Mouse (Mus musculus): ENCODE measurements at regions not wholly inside any gene's neighbourhood (a gene's known extent, or its start where the extent isn't known, plus 50 kb on each side); places are given as distances from the start of the nearest gene placed in this dataset.

- Histone ChIP-seq H3K27ac (no peak overlapping the region), H3K4me1 (no peaks in the 10 kb centered on the region), H3K9ac (no peak overlapping the region), H3K9me3 (no peaks in the 10 kb centered on the region), H3K27me3 (replicated peaks) (no peaks in the 10 kb centered on the region), H3K36me3 (replicated peaks) (no peaks in the 10 kb centered on the region), H3K4me2 (no peak overlapping the region), H3K4me3 (no peak overlapping the region)
- no peak for ATAC-seq (replicated peaks)
- WGBS = 74% methylated on average over 7 of the region's 7 CpGs
These were observed 101.8 kb downstream of the Vgll3 start for GRCm38 (mm10) chr16:65916831-65917230.

- no peaks in the 10 kb centered on the region for H3K9me3 ChIP-seq
- H3K4me3 ChIP-seq = no peak overlapping the region
- 86% methylated on average over 1 of the region's 1 CpGs for WGBS
These were observed 110.9 kb downstream of the Vgll3 start for GRCm38 (mm10) chr16:65925986-65926385.

DNA sequence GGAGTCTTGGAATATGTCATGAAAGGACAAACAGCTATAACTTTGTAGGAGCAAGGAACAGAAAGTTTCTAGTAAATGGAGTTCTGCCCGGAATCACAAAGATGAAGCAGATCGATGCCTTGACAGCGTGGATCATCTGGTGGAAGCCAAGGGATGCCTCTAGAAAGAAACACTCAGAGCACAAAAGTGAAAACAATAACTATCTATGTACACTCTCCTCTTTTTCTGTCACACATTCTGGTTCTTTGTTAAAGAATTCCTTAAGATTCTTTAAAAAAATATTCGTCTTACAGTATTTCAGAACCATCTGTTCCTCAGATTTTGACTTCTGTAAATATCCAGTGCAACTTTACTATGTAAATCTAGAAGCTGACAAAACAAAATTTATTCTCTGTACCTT, 148.8 kb downstream of the Vgll3 start:
- Histone ChIP-seq H3K4me1 (0 out of 2 replicates have a peak, but pooled peaks cover 4% of the 10 kb centered on the region), H3K36me3 (replicated peaks) (no peaks in the 10 kb centered on the region), H3K27me3 (replicated peaks) (no peaks in the 10 kb centered on the region), H3K4me2 (no peak overlapping the region), H3K9me3 (no peaks in the 10 kb centered on the region), H3K4me3 (no peak overlapping the region), H3K27ac (no peak overlapping the region), H3K9ac (no peak overlapping the region)
- WGBS = 74% methylated on average over 4 of the region's 4 CpGs
- ATAC-seq (replicated peaks) = no peak

More at GRCm38 (mm10) chr16:65925986-65926385, 110.9 kb downstream of the Vgll3 start:
- no peak overlapping the region for H3K27ac ChIP-seq
- no peak for ATAC-seq (replicated peaks)
- no peak overlapping the region for H3K4me2 ChIP-seq
- no peaks in the 10 kb centered on the region for H3K36me3 ChIP-seq (replicated peaks)
- H3K9ac ChIP-seq = no peak overlapping the region
- H3K4me1 ChIP-seq = no peaks in the 10 kb centered on the region
- H3K27me3 ChIP-seq (replicated peaks) = no peaks in the 10 kb centered on the region

GRCm38 (mm10) chr16:65964260-65964659, 149.2 kb downstream of the Vgll3 start:
- 21% methylated on average over 1 of the region's 1 CpGs for WGBS
- H3K4me2 ChIP-seq = no peak overlapping the region
- no peaks in the 10 kb centered on the region for H3K27me3 ChIP-seq (replicated peaks)
- no peaks in the 10 kb centered on the region for H3K36me3 ChIP-seq (replicated peaks)
- H3K4me3 ChIP-seq = no peak overlapping the region
- 0 out of 2 replicates have a peak, but pooled peaks have one; percentile 42 for ATAC-seq (replicated peaks)
- H3K27ac ChIP-seq = no peak overlapping the region
- no peaks in the 10 kb centered on the region for H3K9me3 ChIP-seq
- H3K9ac ChIP-seq = no peak overlapping the region
- 0 out of 2 replicates have a peak, but pooled peaks cover 4% of the 10 kb centered on the region for H3K4me1 ChIP-seq

DNA sequence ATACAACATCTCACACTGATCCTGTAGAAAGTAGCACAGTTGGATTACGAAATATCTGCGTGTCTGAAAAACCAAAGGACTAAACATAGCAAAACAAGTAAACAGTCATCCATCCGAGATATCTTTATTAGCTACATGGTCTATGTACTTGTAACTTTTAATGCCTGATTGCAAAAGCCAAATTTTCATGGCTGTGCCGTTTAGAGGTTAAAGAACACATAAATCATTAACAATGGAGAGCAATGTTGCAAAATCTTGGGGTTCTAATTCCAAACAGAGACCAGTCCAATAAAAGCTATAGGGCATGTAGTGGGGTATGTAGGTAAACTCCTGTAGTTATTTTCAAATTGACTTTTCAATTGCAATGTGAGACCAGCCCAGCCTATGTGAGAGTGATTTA, 162.0 kb downstream of the Vgll3 start:
- Histone ChIP-seq H3K4me3 (no peak overlapping the region), H3K9ac (no peak overlapping the region), H3K36me3 (replicated peaks) (no peaks in the 10 kb centered on the region), H3K27me3 (replicated peaks) (no peaks in the 10 kb centered on the region), H3K27ac (no peak overlapping the region), H3K4me1 (no peaks in the 10 kb centered on the region), H3K4me2 (no peak overlapping the region), H3K9me3 (no peaks in the 10 kb centered on the region)
- WGBS = 91% methylated on average over 4 of the region's 4 CpGs
- ATAC-seq (replicated peaks) = no peak

DNA sequence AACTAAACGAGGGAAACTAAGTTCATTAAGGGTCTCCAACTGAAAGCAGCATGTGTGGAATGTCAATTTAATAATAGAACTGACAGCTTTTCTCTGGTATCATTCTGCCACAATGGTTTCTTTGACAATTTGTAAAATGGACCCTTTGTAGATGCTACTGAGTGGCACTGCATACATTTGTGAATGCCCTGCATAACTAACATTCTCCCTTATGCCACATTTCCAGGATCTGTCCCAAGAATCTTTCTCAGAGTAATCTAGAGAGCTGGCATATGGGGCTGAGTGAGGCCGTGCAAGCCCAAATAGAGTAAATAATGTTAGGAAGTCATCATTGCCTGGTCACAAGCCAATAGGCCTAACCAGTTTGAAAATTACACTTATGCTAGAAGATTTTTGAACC, 172.1 kb downstream of the Vgll3 start:
- Histone ChIP-seq H3K36me3 (replicated peaks) (no peaks in the 10 kb centered on the region), H3K4me1 (no peaks in the 10 kb centered on the region), H3K27me3 (replicated peaks) (no peaks in the 10 kb centered on the region), H3K27ac (no peak overlapping the region), H3K9ac (no peak overlapping the region), H3K9me3 (no peaks in the 10 kb centered on the region), H3K4me3 (no peak overlapping the region), H3K4me2 (no peak overlapping the region)
- no peak for ATAC-seq (replicated peaks)
- 29% methylated on average over 2 of the region's 2 CpGs for WGBS

GRCm38 (mm10) chr16:65999343-65999742, 184.3 kb downstream of the Vgll3 start:
- Histone ChIP-seq H3K27me3 (replicated peaks) (no peaks in the 10 kb centered on the region), H3K4me1 (no peaks in the 10 kb centered on the region)
- WGBS = 79% methylated on average over 1 of the region's 1 CpGs

DNA sequence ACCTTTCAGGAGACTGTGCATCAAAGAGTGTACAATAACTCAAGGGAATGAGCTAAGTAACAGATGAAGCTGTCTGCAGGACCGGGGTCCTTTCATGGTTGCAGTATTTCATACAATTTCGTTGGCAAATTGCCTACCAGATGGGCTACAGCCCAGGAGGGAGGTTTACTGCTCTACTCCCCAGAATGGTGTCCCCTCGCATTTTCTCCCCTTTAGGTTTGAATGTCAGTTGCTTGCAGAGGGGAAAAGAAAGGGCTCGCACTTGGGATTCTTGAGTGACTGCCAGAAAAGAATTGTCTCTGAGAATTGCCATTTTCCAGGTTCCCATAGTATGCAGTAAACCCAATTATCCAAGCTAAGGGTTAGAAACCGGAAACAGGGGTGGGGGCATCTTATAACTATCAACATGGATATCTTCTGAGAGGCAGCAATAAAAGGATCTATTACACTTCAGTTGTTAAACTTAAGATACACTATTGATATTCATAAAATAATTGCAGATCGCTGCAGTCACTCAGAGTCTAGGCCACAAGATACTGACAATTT, 185.7 kb downstream of the Vgll3 start:
- Histone ChIP-seq H3K36me3 (replicated peaks) (no peaks in the 10 kb centered on the region), H3K4me1 (no peaks in the 10 kb centered on the region), H3K27me3 (replicated peaks) (no peaks in the 10 kb centered on the region), H3K9ac (no peak overlapping the region), H3K27ac (no peak overlapping the region), H3K9me3 (no peaks in the 10 kb centered on the region), H3K4me2 (no peak overlapping the region), H3K4me3 (no peak overlapping the region)
- WGBS = 77% methylated on average over 6 of the region's 6 CpGs
- ATAC-seq (replicated peaks) = no peak

More at GRCm38 (mm10) chr16:65999343-65999742, 184.3 kb downstream of the Vgll3 start:
- H3K4me2 ChIP-seq = no peak overlapping the region
- no peaks in the 10 kb centered on the region for H3K36me3 ChIP-seq (replicated peaks)
- no peak overlapping the region for H3K27ac ChIP-seq
- no peaks in the 10 kb centered on the region for H3K9me3 ChIP-seq
- H3K9ac ChIP-seq = no peak overlapping the region
- ATAC-seq (replicated peaks) = no peak
- H3K4me3 ChIP-seq = no peak overlapping the region

DNA sequence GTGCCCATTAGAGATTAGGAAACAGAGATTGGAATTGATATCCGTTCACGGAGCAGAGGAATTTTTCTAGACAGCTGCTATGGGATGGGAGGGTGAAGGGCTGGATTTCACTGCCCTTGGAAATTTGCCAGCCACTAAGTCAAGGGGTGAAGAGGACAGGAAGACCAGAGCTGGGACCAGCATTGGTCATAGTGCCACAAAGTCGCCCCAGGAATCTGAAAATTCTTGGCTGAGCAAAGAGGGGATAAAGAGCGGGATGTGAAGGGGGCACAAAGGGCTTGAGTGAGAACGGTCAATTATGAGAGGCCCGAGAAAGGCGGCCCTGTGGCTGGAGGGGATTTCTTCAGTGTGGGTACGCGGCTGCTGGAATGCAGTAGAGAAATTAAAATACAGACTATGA, 189.6 kb downstream of the Vgll3 start:
- Histone ChIP-seq H3K4me3 (no peak overlapping the region), H3K27ac (no peak overlapping the region), H3K4me2 (no peak overlapping the region), H3K9ac (no peak overlapping the region), H3K27me3 (replicated peaks) (no peaks in the 10 kb centered on the region), H3K9me3 (no peaks in the 10 kb centered on the region), H3K36me3 (replicated peaks) (no peaks in the 10 kb centered on the region), H3K4me1 (no peaks in the 10 kb centered on the region)
- WGBS = 75% methylated on average over 9 of the region's 9 CpGs
- ATAC-seq (replicated peaks) = no peak

DNA sequence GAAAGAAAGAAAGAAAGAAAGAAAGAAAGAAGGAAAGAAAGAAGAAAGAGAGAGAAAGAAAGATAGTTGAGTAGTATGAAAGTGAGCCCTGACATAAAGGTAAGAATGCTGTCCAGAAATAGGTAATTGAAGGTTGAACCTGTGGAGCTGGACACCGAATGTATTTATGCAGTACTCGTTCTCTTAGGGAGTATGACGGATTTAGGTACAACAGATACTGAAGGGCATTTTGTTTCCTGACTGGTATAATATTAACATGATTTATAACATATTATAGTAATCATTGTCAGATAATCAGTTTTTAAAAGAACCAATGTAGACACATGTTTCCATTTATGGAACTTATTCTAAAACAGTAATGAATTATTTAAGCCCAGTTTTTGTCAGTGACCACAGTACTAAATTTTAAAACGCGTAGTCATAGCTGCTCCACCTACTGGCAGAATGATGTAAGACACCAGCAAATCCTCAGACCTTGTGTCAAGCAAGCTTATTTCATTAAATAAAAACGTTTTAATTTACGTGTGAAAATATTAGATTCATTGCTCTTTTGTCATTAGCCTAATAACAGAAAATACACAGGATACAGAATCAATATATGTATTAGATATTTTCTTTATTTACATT, 191.0 kb downstream of the Vgll3 start:
- ATAC-seq (replicated peaks) = peak; percentile 69
- no peak overlapping the region for H3K4me3 ChIP-seq
- H3K9ac ChIP-seq = no peak overlapping the region
- 54% methylated on average over 7 of the region's 7 CpGs for WGBS
- no peak overlapping the region for H3K27ac ChIP-seq
- no peaks in the 10 kb centered on the region for H3K27me3 ChIP-seq (replicated peaks)
- H3K9me3 ChIP-seq = no peaks in the 10 kb centered on the region
- H3K36me3 ChIP-seq (replicated peaks) = no peaks in the 10 kb centered on the region
- no peak overlapping the region for H3K4me2 ChIP-seq
- H3K4me1 ChIP-seq = no peaks in the 10 kb centered on the region

GRCm38 (mm10) chr16:66013608-66014007, 198.6 kb downstream of the Vgll3 start:
- WGBS = 14% methylated on average over 2 of the region's 2 CpGs
- H3K4me3 ChIP-seq = no peak overlapping the region
- H3K27ac ChIP-seq = no peak overlapping the region
- peak; percentile 65 for ATAC-seq (replicated peaks)
- H3K9ac ChIP-seq = no peak overlapping the region
- H3K27me3 ChIP-seq (replicated peaks) = no peaks in the 10 kb centered on the region
- 0 out of 2 replicates have a peak, but pooled peaks cover 3% of the 10 kb centered on the region for H3K4me1 ChIP-seq
- no peaks in the 10 kb centered on the region for H3K9me3 ChIP-seq
- H3K4me2 ChIP-seq = no peak overlapping the region
- no peaks in the 10 kb centered on the region for H3K36me3 ChIP-seq (replicated peaks)

DNA sequence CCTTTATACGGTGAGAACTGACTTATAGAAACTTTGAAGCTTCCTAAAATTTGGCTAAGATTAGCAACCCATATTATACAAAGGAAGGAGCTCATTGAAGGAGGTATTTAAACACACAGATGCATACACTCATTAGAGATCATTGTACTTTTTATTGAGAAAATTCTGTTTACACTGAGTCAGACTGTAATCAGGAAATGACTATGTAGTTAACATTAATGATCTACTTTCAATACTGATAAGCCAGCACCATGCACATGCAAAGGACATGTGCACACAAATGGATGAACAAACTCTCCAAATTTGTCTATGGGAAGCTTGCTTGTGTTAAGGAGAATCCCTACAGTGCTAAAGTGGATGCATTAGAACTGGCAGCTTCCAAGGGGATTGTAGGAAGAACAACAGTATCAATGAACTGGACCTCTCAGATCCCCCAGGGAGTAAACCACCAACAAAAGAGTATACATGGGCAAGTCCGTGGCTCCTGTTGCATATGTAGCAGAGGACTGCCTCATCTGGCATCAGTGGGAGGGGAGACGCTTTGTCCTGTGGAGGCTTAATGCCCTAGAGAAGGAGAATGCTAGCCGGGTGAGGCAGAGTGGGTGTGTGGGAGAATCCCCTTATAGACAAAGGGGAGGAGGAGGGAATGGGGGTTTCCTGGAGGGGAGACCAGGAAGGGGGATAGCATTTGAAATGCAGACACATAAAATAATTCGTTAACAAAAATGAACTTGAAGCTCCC, 200.0 kb downstream of the Vgll3 start:
- H3K9ac ChIP-seq = no peak overlapping the region
- no peak overlapping the region for H3K4me2 ChIP-seq
- no peak overlapping the region for H3K27ac ChIP-seq
- 30% methylated on average over 5 of the region's 5 CpGs for WGBS
- 0 out of 2 replicates have a peak, but pooled peaks cover 3% of the 10 kb centered on the region for H3K4me1 ChIP-seq
- no peak for ATAC-seq (replicated peaks)
- H3K27me3 ChIP-seq (replicated peaks) = no peaks in the 10 kb centered on the region
- no peaks in the 10 kb centered on the region for H3K9me3 ChIP-seq
- no peak overlapping the region for H3K4me3 ChIP-seq
- H3K36me3 ChIP-seq (replicated peaks) = no peaks in the 10 kb centered on the region
